Mouse (Mus musculus) embryonic facial prominence, embryonic 14.5 days (tissue): Measurements from ENCODE around the gene Zfp804b. TPM values are rescaled to one million over a fixed set of nuclear protein-coding genes. Genes with fewer than 3 reads are reported as not detected.
A peak's percentile ranks its signal among the peaks of the same experiment; 100 is the strongest.

Experiments
- ATAC-seq: fragments of 200-750 bp; cut with Nextera tagmentation; 2 replicates; pipeline ENCODE4 v1.8.0; 2017; ENCODE audit warnings: low read depth, moderate number of reproducible peaks, moderate TSS enrichment
- DNase-seq: peaks from one replicate; pipeline ENCODE4 v3.0.0-alpha.2; 2015; ENCODE audit warnings: low spot score
- H3K27ac ChIP-seq: fragments of 300-500 bp; sonication (generic); replicated peaks from 2 replicates; pipeline ENCODE4 v1.5.1; 2014; ENCODE audit warnings: low read depth, mild to moderate bottlenecking, low read length, moderate library complexity
- H3K27me3 ChIP-seq: fragments of 300-500 bp; sonication (generic); replicated peaks from 2 replicates; pipeline ENCODE4 v1.6.1; 2014; ENCODE audit warnings: low read length; ENCODE audit not compliant: control insufficient read depth, insufficient read depth
- H3K36me3 ChIP-seq: fragments of 300-500 bp; sonication (generic); 2 replicates; pipeline ENCODE4 v1.6.1; 2014; ENCODE audit warnings: low read length, mixed read lengths; ENCODE audit not compliant: control insufficient read depth, insufficient read depth
- H3K4me1 ChIP-seq: fragments of 300-500 bp; sonication (generic); 2 replicates; pipeline ENCODE4 v1.6.1; 2014; ENCODE audit warnings: antibody characterized with exemption, low read length; ENCODE audit not compliant: control insufficient read depth, insufficient read depth
- H3K4me2 ChIP-seq: fragments of 300-500 bp; sonication (generic); 2 replicates; pipeline ENCODE4 v1.6.1; 2014; ENCODE audit warnings: low read depth, mild to moderate bottlenecking, low read length, moderate library complexity, mixed read lengths
- H3K4me3 ChIP-seq: fragments of 300-500 bp; sonication (generic); 2 replicates; pipeline ENCODE4 v1.5.1; 2014; ENCODE audit warnings: low read depth, mild to moderate bottlenecking, low read length
- H3K9ac ChIP-seq: fragments of 300-500 bp; sonication (generic); 2 replicates; pipeline ENCODE4 v1.6.1; 2014; ENCODE audit warnings: low read depth, mild to moderate bottlenecking, low read length, moderate library complexity, mixed read lengths
- H3K9me3 ChIP-seq: fragments of 300-500 bp; sonication (generic); 2 replicates; pipeline ENCODE4 v1.6.1; 2016; ENCODE audit warnings: low read length; ENCODE audit not compliant: control insufficient read depth
- WGBS: fragments of 180-500 bp; shearing (Covaris S2); extraction: QIAGEN DNeasy Blood & Tissue Kit; methylation state at CpG from one replicate; pipeline ENCODE4 v1.1.7; 2014; 5-methylcytosine and 5-hydroxymethylcytosine counted together
- polyA plus RNA-seq: library from polyadenylated mRNA; unstranded; fragments of >200 nt; fragmentation: Nextera tagmentation; extraction: Ambion mirVana; gene quantifications from 2 replicates; pipeline ENCODE4 v1.2.1, GENCODE M21; 2014

Gene Zfp804b
- polyA plus RNA-seq, 1 experiment from 2014 or later: 0.36 TPM

DNA sequence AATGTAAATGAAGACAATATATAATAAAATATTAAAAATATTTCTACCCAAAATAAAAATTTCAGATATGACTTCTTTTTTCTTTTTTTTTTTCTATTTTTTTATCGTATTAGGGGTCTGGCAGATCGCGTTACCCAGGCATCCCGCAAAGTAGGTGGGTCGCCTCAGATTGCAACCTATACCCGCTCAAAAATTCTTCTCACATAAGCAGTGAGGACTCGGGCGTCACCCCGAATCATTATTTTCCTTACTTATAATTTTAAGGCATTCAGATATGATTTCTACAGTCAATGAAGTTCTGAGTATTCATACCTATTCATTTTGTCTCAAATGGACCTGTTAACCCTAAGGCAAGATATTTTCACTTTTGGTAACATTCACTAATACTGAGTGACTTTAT lies 167.0 kb downstream of the Zfp804b start:
- DNase-seq (no peak), ATAC-seq (no peak)
- no peaks in the 10 kb centered on the region for H3K4me1 ChIP-seq
- no peak overlapping the region for H3K9ac ChIP-seq
- H3K9me3 ChIP-seq: no peaks in the 10 kb centered on the region
- no peak overlapping the region for H3K4me2 ChIP-seq
- H3K36me3 ChIP-seq: no peaks in the 10 kb centered on the region
- H3K27ac ChIP-seq: no peak overlapping the region
- H3K4me3 ChIP-seq: no peak overlapping the region
- WGBS: 92% methylated on average over 9 of the region's 9 CpGs
- H3K27me3 ChIP-seq: no peaks in the 10 kb centered on the region

DNA sequence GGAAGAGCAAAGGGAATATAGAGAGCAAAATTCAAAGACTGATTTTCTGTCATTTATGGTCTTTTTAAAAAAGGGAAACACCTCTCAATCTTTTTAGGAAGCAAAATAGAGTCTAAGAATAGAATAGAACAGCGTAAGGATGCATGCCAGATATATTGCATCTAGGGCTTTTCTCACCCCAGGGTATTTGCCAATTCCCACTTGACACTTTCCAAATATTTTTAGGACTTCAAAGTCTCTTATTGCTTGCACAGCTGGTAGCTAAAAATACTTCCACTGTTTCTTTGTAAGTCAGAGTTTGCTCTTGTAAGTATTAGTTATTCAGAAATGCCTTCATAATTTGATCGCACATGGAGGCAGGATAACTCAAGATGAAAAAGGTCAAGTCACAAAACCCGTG lies 204.9 kb downstream of the Zfp804b start:
- no peak overlapping the region for H3K9ac ChIP-seq
- no peak overlapping the region for H3K4me3 ChIP-seq
- no peak overlapping the region for H3K4me2 ChIP-seq
- H3K27ac ChIP-seq: no peak overlapping the region
- no peaks in the 10 kb centered on the region for H3K36me3 ChIP-seq
- DNase-seq: peak; percentile 2
- H3K27me3 ChIP-seq: no peaks in the 10 kb centered on the region
- WGBS: 55% methylated on average over 3 of the region's 3 CpGs
- no peaks in the 10 kb centered on the region for H3K9me3 ChIP-seq
- H3K4me1 ChIP-seq: no peaks in the 10 kb centered on the region
- no peak for ATAC-seq

GRCm38 (mm10) chr5:7102387-7102786 lies 242.2 kb downstream of the Zfp804b start:
- ATAC-seq (no peak), DNase-seq (peak; percentile 1)
- no peak overlapping the region for H3K4me2 ChIP-seq
- H3K36me3 ChIP-seq: no peaks in the 10 kb centered on the region
- H3K9me3 ChIP-seq: no peaks in the 10 kb centered on the region
- no peak overlapping the region for H3K4me3 ChIP-seq
- no peaks in the 10 kb centered on the region for H3K27me3 ChIP-seq
- 32% methylated on average over 2 of the region's 2 CpGs for WGBS
- H3K27ac ChIP-seq: no peak overlapping the region
- no peaks in the 10 kb centered on the region for H3K4me1 ChIP-seq
- H3K9ac ChIP-seq: no peak overlapping the region

DNA sequence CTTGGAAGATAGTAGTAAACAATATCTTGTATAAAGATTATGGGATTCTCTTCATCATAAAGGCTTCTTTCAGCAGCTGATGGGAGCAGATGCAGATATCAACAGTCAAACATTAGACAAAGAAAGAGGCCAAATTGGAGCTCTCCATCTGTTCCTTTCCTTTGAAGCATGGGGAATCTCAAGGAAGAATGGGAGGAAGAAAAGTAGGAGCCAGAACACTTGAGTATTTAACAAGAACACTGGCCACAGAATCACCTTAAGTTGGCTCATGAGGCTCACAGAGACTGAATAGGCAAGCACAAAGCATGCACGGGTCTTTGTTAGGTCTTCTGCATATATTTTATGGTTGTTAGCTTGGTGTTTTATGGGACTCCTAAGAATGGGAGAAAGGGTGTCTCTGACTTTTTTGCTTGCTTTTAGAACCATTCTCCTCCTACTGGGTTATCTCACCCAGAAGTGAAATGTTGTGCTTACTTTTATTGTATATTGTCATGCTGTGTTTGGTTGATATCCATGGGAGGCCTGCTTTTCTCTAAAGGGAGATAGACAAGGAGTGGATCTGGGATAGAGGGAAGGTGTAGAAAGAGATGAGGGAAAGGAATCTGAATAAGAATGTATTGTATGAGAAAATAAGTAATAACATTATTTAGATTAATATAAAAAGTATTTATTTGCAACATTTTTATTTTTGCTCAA lies 270.5 kb downstream of the Zfp804b start:
- H3K27me3 ChIP-seq: no peaks in the 10 kb centered on the region
- DNase-seq: no peak

DNA sequence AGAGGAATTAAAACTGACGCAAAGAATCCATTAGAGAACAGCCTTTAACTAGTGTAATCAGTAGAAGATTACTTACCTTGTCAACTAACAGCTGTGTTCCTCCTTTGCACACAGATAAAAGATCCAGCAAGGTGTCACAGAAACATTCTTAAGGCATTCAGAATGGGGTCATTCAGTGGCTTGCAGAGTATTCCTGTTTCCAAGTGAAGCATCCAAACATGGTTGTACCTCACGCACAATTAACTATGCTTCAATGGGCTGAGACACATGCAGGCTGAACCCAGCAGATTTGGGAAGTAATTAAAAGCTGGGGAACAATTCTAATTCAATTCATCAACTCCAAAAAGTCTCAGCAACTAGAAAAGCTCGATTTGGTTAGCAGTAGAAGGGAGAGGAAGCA lies 337.1 kb downstream of the Zfp804b start:
- H3K4me2 ChIP-seq: no peak overlapping the region
- no peak for ATAC-seq

More for the DNA sequence above, 270.5 kb downstream of the Zfp804b start:
- no peaks in the 10 kb centered on the region for H3K9me3 ChIP-seq
- no peak overlapping the region for H3K4me3 ChIP-seq
- no peaks in the 10 kb centered on the region for H3K36me3 ChIP-seq
- no peak for ATAC-seq
- H3K27ac ChIP-seq: no peak overlapping the region
- H3K9ac ChIP-seq: no peak overlapping the region
- H3K4me1 ChIP-seq: no peaks in the 10 kb centered on the region
- 88% methylated on average over 1 of the region's 1 CpGs for WGBS
- H3K4me2 ChIP-seq: no peak overlapping the region

GRCm38 (mm10) chr5:6983993-6984392 lies 360.6 kb downstream of the Zfp804b start:
- no peak overlapping the region for H3K27ac ChIP-seq
- WGBS: 82% methylated on average over 4 of the region's 4 CpGs
- H3K27me3 ChIP-seq: no peaks in the 10 kb centered on the region
- no peaks in the 10 kb centered on the region for H3K4me1 ChIP-seq
- no peaks in the 10 kb centered on the region for H3K9me3 ChIP-seq
- H3K4me3 ChIP-seq: no peak overlapping the region
- no peak overlapping the region for H3K4me2 ChIP-seq
- no peaks in the 10 kb centered on the region for H3K36me3 ChIP-seq
- H3K9ac ChIP-seq: no peak overlapping the region
- ATAC-seq: no peak
- DNase-seq: no peak

More for the DNA sequence above, 337.1 kb downstream of the Zfp804b start:
- Histone ChIP-seq H3K4me1 (no peaks in the 10 kb centered on the region), H3K9ac (no peak overlapping the region), H3K27ac (no peak overlapping the region), H3K27me3 (no peaks in the 10 kb centered on the region), H3K36me3 (no peaks in the 10 kb centered on the region), H3K9me3 (no peaks in the 10 kb centered on the region), H3K4me3 (no peak overlapping the region)
- WGBS: 44% methylated on average over 3 of the region's 3 CpGs
- no peak for DNase-seq

DNA sequence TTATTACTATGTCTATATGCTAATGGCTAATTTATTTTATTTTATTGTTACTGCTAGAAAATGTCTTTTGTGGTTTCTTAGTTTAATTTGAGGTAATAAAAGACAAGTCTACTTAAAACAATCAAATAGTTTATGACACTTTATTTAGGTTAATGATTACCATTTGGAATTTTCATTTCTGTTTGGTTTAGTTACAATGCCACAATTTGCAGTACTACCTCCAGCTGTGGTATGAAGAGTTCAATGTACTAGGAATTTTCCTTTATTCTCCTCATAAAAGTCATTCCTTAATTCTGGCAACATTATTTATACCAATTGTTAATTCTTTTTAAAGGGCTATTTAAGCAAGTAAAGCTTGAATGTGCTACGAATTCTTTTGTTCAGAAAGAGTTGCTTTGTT lies 409.7 kb downstream of the Zfp804b start:
- no peak for ATAC-seq
- 79% methylated on average over 1 of the region's 1 CpGs for WGBS

DNA sequence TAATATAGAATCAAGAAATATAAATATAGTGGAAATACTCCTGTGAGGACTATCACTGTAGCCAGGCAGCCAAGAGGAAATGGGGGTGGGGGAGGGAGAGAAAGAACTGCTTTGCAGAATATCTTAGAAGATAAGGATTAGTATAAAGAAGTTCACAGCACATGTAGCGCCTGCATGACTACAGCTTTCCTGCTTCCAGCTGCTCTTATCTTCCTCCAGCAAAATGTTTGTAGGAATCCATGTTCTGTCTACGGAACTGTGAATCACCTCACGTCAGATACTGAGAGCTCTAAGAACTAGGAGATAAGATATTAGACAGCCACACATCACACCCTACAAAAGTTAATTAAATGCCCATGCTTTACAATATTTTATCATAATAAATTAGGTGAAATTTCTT lies 433.3 kb downstream of the Zfp804b start:
- no peak overlapping the region for H3K4me2 ChIP-seq
- no peaks in the 10 kb centered on the region for H3K36me3 ChIP-seq
- H3K9ac ChIP-seq: no peak overlapping the region
- H3K9me3 ChIP-seq: no peaks in the 10 kb centered on the region
- no peaks in the 10 kb centered on the region for H3K4me1 ChIP-seq
- ATAC-seq (no peak), DNase-seq (no peak)
- H3K27ac ChIP-seq: no peak overlapping the region
- H3K27me3 ChIP-seq: no peaks in the 10 kb centered on the region
- WGBS: 91% methylated on average over 3 of the region's 3 CpGs
- H3K4me3 ChIP-seq: no peak overlapping the region

More for the DNA sequence above, 409.7 kb downstream of the Zfp804b start:
- Histone ChIP-seq H3K27me3 (no peaks in the 10 kb centered on the region), H3K27ac (no peak overlapping the region), H3K9ac (no peak overlapping the region), H3K9me3 (no peaks in the 10 kb centered on the region), H3K4me1 (no peaks in the 10 kb centered on the region), H3K4me3 (no peak overlapping the region), H3K4me2 (no peak overlapping the region), H3K36me3 (no peaks in the 10 kb centered on the region)
- no peak for DNase-seq

DNA sequence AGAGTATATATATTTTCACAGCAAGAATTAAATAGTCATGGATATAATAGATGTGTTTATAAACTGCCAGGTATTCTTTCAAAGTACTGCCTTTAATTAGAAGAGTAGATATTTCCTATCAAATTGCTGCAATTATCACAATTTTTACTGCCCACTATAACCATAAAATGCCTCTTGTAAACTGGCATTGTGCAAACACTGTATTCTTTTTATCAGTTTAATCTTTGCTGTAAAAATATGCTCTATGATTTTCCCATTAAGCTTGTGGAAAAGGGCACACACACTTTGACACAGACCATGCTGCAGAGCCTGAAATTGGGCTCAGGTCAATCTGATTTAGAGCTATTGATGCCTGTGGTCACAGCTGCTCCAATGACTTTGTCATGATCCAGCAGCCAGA lies 463.2 kb downstream of the Zfp804b start:
- H3K4me1 ChIP-seq: no peaks in the 10 kb centered on the region
- H3K36me3 ChIP-seq: no peaks in the 10 kb centered on the region
- ATAC-seq: no peak
- no peaks in the 10 kb centered on the region for H3K27me3 ChIP-seq
- no peak overlapping the region for H3K27ac ChIP-seq
- H3K4me2 ChIP-seq: no peak overlapping the region
- no peak overlapping the region for H3K9ac ChIP-seq
- no peak for DNase-seq
- H3K9me3 ChIP-seq: no peaks in the 10 kb centered on the region
- H3K4me3 ChIP-seq: no peak overlapping the region
